Mouse (Mus musculus) olfactory bulb, adult 2 months (tissue): ENCODE data around the gene Grhpr. TPM values are rescaled to one million over a fixed set of nuclear protein-coding genes. Genes with fewer than 3 reads are reported as not detected.

Experiments
- H3K27ac ChIP-seq: fragments of 200-500 bp; 2 replicates; pipeline ENCODE4 v1.5.1; 2012; ENCODE audit warnings: low read depth, low read length; ENCODE audit not compliant: insufficient read depth
- H3K4me1 ChIP-seq: fragments of 200-500 bp; 2 replicates; pipeline ENCODE4 v1.6.1; 2012; ENCODE audit warnings: low read length; ENCODE audit not compliant: control insufficient read depth, insufficient read depth
- H3K4me3 ChIP-seq: fragments of 200-500 bp; 2 replicates; pipeline ENCODE4 v1.5.1; 2012; ENCODE audit warnings: mild to moderate bottlenecking, low read depth, low read length, moderate library complexity; ENCODE audit not compliant: insufficient read depth
- CTCF ChIP-seq: fragments of 200-500 bp; IDR thresholded peaks from 2 replicates; pipeline ENCODE4 v1.5.1; 2012; ENCODE audit warnings: low read depth, mild to moderate bottlenecking, low read length, moderate library complexity; ENCODE audit not compliant: insufficient read depth
- POLR2A ChIP-seq: fragments of 200-500 bp; IDR thresholded peaks from 2 replicates; pipeline ENCODE4 v1.6.1; 2012; ENCODE audit warnings: mild to moderate bottlenecking, low read depth, low read length, moderate library complexity; ENCODE audit not compliant: insufficient read depth
- WGBS: fragments of 180-500 bp; shearing (Covaris S2); methylation state at CpG from one replicate; pipeline ENCODE4 v1.1.7; 2018; 5-methylcytosine and 5-hydroxymethylcytosine counted together
- polyA plus RNA-seq: library from polyadenylated mRNA; stranded (reverse); fragments of >200 nt; gene quantifications from 2 replicates; pipeline ENCODE4 v1.2.4, GENCODE M21; 2012; ENCODE audit warnings: low replicate concordance; ENCODE audit not compliant: missing spikeins, insufficient read depth, insufficient read length

The Grhpr gene
- polyA plus RNA-seq, 1 experiment = not detected

DNA sequence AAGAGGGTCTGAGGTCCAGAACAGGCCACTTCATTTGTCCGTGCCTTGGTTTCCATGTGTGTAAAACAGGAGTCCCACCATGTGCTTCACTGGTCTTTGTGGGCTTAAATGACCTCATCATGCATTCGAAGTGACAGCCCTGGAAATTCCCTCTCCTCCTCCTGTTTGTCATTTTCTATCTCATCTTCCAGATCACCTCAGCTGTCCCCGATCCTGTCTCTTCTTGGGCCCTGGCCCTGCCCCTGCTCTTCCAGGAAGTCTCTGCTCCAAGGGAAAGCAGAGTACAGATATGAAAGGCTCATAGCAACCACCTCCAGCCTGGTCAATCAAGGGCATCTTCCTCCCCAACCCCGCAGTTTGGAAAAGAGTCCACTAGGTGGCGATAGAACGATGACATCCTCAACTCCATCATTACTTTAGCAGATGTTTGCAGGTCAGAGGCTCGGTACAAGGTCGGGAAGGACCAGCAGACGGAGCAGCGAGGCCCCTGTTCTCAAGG lies 10.5 kb upstream of the Grhpr start:
- peaks cover 12% of the 10 kb centered on the region for H3K4me1 ChIP-seq
- H3K27ac ChIP-seq = no peak overlapping the region
- H3K4me3 ChIP-seq = no peak overlapping the region
- WGBS = 26% methylated on average over 10 of the region's 10 CpGs
- peak; percentile 30; the same call in 1 of the 2 replicates for TF ChIP-seq CTCF
- no peak for TF ChIP-seq POLR2A

DNA sequence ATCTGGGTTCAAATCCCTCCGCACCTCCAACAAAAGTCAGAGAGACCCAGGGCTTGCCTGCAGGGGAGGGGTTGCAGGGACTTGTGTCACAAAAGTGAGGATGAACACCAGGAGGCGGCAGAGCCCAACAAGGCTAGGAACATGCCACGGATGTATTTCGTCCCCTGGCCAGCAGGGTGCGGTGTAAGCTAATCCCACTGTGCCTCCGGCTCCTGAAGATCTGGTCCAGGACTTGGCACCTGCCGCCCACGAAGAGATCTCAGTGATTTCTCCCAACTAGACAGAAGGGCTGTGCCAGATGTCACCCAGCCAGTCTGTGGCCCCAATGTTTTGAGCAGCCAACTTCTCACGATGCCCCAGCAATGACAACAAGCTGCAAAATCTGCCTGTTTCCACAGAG lies 7.7 kb upstream of the Grhpr start:
- peak overlapping the region; percentile 46 for H3K4me3 ChIP-seq
- 13% methylated on average over 9 of the region's 9 CpGs for WGBS
- no peak overlapping the region; the same call in 1 of the 2 replicates for H3K27ac ChIP-seq
- TF ChIP-seq CTCF = peak; percentile 90
- TF ChIP-seq POLR2A = no peak
- H3K4me1 ChIP-seq = peaks cover 12% of the 10 kb centered on the region

DNA sequence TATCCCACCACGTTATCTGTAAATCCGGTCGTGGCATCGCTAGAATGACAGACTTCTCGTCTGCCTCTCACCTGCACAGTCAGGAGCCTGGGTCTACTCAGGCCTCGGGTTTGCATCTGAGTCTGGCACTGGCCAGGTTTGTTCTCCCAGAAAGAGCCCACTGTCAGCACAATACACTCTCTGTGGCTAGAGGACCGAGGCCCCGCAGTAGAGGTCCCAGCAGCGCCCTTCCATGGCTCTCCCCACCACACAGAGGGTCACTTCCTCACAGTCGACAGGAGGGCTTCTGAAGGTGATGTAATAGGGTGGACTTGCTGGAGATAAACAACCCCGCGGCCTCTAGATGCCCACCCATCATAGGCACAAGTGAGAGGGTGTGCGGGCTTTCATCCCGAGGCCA lies 7.3 kb upstream of the Grhpr start:
- WGBS = 42% methylated on average over 14 of the region's 14 CpGs
- peaks cover 12% of the 10 kb centered on the region for H3K4me1 ChIP-seq
- H3K4me3 ChIP-seq = peak overlapping the region; percentile 46
- TF ChIP-seq CTCF (no peak), POLR2A (no peak)
- H3K27ac ChIP-seq = no peak overlapping the region; the same call in 1 of the 2 replicates

DNA sequence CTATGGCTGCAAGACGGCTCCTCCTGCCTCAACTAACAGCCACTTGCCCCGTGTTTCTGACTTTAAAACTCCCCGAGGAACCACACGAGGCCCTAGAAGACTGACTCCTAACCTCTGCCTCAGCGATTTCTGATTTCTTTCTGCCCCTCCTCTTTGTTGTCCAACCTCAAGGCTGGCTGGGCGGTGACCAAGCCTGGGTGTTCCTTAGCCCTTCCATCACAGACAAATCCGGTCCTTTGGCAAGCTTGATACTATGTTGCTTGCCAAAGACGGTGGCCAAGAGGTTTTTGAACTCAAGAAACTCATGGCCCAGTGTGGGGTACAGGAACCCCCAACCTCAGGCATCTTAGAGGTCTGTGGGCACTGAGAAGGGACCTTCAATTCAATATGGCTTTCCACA lies 6.9 kb upstream of the Grhpr start:
- 73% methylated on average over 8 of the region's 8 CpGs for WGBS
- H3K4me3 ChIP-seq = no peak overlapping the region
- peaks cover 12% of the 10 kb centered on the region for H3K4me1 ChIP-seq
- H3K27ac ChIP-seq = no peak overlapping the region
- TF ChIP-seq CTCF = no peak
- no peak for TF ChIP-seq POLR2A

DNA sequence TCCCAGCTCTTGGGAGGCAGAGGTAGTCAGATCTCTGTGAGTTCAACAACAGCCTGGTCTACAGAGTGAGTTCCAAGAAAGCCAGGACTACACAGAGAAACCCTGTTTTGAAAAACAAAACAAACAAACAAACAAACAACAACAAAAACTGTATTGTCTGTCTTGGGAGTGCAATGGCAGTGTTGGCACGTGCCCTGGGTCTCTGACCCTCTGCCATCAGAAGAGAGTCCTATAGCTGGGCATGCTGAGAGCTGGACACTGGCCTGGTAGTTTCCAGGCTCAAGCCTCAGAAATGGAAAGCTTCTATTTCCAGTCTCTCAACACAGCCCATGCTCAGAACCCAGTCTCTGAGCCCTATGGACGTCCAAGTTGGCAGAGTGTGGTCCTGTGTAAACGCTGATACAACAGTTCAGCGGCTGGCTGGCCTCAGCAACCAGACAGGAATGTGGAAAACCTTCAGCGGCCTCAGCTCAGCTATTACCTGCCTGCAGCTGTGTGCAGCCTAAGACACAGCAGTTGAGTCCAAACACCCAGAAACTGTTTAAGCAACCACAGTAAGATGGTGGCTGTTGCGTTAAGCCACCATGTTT lies 5.1 kb upstream of the Grhpr start:
- Histone ChIP-seq H3K4me3 (no peak overlapping the region), H3K4me1 (peaks cover 12% of the 10 kb centered on the region), H3K27ac (no peak overlapping the region)
- 74% methylated on average over 6 of the region's 6 CpGs for WGBS
- TF ChIP-seq POLR2A = no peak
- TF ChIP-seq CTCF = no peak

DNA sequence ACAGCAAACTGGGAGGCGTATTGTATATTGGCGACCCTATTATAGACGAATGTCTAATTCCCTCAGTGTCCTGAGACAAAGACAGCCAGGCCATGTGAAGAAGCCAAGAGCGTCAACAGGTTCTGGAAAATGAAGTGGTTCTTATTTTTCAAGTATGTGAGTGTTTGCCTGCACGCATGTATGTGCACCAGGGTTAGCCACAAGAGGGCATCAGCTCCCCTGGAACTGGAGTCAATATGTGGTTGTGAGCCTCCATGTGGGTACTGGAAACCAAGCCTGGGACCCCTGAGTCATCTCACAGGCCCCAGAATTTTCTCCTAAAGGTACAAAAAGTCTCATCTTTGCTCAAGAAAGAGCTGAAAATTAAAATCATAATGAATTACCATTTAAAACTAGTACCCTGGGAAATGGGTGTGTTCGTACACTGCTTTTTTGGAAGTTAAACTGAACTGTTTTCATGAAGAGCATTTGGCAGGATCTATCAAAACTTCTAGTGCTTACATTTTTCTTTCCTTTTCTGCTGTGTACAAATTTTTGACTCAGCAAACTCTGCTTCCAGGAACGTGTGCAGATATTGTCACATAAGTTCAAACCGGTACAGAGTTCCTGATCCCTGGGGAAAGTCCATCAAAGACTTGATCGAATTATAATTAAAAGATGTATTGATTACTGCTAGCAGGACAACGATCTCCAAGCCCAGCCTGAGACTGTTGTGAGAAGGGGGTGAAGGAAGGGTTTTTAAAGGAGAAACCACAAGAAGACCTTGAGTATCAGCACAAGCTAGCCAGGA lies 4.1 kb upstream of the Grhpr start:
- 93% methylated on average over 10 of the region's 10 CpGs for WGBS
- no peak overlapping the region for H3K27ac ChIP-seq
- H3K4me3 ChIP-seq = no peak overlapping the region
- no peak for TF ChIP-seq CTCF
- no peak for TF ChIP-seq POLR2A
- H3K4me1 ChIP-seq = peaks cover 15% of the 10 kb centered on the region

DNA sequence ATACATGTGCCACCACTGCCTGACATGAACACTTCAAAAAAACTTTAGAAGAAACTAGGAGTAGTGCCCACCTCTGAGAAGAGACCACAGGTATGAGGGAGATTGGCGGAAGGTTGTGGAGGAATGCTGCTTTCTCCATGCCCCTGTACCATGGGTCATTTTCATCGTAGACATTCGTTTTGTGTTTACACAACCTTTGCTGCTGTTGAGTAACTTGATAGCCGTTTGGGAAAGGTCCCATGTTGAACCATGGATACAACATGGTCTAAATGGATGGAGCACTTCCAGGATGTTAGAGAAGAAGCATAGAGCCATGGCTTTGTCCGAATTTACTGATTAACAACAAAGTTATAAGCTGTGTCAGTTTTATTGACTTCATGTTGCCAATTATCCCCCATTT lies 3.0 kb upstream of the Grhpr start:
- Histone ChIP-seq H3K4me1 (peaks cover 21% of the 10 kb centered on the region), H3K27ac (no peak overlapping the region), H3K4me3 (no peak overlapping the region)
- TF ChIP-seq POLR2A = no peak
- no peak for TF ChIP-seq CTCF
- 84% methylated on average over 5 of the region's 5 CpGs for WGBS

DNA sequence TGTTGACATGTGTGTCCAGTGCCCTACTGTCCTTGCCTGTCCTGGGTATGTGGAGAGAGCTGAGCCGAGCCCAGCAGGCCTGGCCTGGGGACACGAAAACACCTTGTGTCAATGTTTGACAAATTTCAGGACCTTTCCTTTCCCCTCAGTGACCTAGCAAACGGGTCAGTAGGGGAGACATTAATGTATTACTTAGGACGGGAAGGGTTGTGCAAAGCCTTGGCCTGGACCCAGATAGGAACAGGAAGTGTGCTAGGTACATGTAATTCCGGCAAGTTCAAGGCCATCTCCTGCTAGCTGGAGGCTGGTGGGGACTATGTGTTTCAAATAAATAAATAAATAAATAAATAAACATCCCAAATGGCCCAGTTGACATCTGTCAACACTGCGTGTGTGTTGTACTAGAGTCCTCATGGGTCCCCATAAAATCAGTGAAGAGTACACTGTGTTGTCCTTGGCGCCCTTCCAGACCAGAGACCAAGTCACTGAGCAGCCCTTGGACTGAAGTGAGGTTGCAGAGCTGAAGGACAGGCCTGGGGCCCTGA lies 1.3 kb upstream of the Grhpr start:
- 89% methylated on average over 7 of the region's 7 CpGs for WGBS

DNA sequence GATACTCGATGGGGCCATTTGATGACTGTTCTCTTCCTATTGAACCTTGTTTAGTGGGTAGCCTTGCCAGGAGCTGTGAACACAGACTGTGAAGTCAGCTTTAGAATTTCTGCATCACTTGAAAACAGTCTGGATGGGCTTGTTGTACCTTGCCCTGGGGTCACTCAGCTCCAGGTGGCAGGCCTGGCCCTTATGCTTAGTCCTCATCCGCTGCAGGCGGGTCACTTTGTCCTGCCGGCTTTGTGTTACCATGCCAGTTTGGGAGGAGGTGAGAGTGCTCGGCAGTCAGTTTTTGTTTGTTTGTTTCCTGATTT lies 736 bp downstream of the Grhpr start:
- Histone ChIP-seq H3K4me3 (no peak overlapping the region), H3K4me1 (peaks cover 9% of the 10 kb centered on the region; the same call in 1 of the 2 replicates), H3K27ac (no peak overlapping the region)
- 47% methylated on average over 5 of the region's 5 CpGs for WGBS
- TF ChIP-seq POLR2A (no peak), CTCF (no peak)

More for the DNA sequence above, 1.3 kb upstream of the Grhpr start:
- Histone ChIP-seq H3K27ac (no peak overlapping the region), H3K4me1 (peaks cover 9% of the 10 kb centered on the region; the same call in 1 of the 2 replicates), H3K4me3 (no peak overlapping the region)
- TF ChIP-seq CTCF (no peak), POLR2A (no peak)
